Mouse (Mus musculus) left cerebral cortex, adult 8-10 months (tissue): Measurements from ENCODE around the gene Cdh16. TPM values are rescaled to one million over a fixed set of nuclear protein-coding genes. Genes with fewer than 3 reads are reported as not detected.
"Not testable (repeated sequence)": the region's sequence is repeated elsewhere in the genome, so short reads cannot be mapped to it uniquely, and the experiment has no call there.

Source experiments
- DNase-seq, 2 experiments: peaks; one replicate each; pipeline ENCODE4 v3.0.0; 2022; ENCODE audit warnings: low spot score in 2 of 2
- total RNA-seq, 4 experiments: library from RNA; stranded (reverse); gene quantifications; 2 replicates each; pipeline ENCODE4 v1.2.4; 2022

Gene Cdh16
- total RNA-seq, 4 experiments from 2014 or later = not detected

DNA sequence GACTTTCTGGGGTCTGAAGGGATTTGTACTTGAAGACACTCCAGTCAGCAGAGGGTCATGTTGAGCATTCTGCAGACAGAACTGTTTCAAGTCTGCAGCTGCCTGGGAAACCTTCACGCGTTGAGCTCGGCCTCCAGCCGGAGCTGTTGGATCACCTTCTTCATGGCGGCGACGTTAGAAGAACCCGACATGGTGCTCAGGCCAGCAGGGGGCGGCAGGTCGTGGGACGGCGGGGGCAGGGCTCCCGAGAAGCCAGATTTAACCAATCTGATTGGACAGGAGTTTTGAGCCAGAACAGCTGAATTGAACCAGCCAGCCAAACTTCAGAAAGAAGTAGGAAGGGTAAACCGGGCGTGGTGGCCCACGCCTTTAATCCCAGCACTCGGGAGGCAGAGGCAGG lies 46.6 kb downstream of the Cdh16 start:
- not testable (repeated sequence) for DNase-seq

DNA sequence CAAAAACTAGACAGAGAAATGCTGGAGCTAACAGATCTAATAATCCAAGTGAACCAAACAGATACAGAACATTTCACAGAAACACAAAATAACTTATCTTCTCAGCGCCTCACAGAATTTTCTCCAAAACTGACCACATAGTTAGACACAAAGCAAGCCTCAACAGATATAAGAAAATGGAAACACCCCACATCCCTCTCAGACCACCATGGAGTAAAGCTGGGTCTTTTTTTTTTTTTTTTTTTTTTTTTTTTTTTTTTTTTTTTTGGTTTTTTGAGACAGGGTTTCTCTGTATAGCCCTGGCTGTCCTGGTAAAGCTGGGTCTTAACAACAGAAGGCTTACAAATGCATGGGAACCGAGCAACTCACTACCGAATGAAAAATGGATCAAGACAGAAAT lies 47.4 kb downstream of the Cdh16 start:
- DNase-seq = no peak

DNA sequence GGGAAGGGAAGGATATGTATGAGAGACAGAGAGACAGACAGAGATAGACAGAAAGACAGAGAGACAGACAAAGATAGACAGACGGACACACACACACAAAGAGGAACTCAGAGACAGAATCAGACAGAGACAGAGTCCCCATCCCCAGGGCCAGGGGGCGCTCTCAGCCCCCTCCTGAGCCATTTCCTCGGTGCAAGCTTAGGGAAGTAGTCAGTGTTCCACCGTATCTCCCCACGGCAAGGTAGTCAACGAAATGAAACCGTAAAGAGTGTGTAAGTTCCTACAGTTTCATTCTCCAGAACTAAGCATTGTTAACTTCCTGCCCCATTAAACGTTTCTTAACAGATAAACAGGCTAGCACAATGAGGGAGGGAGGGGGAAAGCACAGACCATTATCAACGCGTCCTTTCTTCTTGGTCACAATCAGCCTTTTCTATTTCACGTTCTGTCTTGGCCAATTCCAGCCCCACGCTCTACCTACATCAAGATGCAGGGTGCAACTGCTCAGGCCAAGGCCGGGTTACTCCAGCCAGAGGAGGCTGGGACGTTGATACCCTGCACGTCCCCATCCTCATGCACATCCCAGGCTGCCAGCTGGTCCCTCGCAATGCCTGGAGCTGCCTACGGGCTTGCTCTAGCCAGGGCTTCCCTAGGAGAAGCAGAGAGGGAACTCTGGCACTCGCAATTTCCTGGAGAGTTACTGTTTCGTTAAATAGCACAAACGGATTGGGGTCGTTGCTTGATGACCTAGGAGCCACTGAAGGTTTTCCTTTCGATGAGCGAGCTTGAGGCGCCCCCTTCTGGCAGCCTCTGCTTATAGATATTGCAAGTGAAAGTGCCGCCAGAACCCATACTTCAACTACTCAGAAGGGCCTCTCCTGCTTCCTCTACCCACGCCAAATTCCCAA lies 53.5 kb downstream of the Cdh16 start:
- peak; percentile 45 to 67 for DNase-seq

DNA sequence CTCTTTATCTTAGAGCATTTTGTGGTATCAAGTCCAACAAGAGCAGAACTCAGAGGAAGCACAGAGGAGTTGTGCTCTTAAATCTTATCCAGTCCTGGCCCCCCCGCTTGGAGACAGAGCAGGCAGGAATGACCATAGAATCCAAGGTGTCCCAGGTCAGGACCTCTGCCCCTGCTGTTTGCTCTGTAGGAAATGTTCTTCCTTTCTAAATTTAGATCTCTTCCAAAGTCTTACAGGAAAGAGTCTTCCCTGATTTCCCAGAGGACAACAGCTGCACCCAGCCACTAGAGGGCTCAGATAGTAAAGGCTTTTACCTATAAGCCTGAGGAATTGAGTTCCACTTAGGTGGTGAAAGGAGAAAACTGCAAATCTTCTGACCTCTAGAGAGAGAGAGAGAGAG lies 54.6 kb downstream of the Cdh16 start:
- DNase-seq = no peak

DNA sequence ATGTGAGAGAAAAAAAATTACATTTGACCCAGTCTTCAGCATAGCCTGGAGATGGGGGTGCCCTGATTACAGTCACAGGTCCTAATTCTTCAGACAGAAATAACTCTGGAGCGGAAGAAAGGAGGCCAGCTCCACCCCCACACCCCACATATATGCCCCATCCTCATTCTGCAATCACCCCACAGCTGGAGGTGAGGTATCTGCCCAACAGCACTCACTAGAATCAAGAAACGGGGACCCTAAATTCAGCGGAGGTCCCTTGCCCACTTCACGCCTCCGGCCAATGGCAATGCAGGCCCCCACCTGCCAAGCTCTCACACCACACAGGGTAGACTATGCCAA lies 58.8 kb downstream of the Cdh16 start:
- DNase-seq = no peak

DNA sequence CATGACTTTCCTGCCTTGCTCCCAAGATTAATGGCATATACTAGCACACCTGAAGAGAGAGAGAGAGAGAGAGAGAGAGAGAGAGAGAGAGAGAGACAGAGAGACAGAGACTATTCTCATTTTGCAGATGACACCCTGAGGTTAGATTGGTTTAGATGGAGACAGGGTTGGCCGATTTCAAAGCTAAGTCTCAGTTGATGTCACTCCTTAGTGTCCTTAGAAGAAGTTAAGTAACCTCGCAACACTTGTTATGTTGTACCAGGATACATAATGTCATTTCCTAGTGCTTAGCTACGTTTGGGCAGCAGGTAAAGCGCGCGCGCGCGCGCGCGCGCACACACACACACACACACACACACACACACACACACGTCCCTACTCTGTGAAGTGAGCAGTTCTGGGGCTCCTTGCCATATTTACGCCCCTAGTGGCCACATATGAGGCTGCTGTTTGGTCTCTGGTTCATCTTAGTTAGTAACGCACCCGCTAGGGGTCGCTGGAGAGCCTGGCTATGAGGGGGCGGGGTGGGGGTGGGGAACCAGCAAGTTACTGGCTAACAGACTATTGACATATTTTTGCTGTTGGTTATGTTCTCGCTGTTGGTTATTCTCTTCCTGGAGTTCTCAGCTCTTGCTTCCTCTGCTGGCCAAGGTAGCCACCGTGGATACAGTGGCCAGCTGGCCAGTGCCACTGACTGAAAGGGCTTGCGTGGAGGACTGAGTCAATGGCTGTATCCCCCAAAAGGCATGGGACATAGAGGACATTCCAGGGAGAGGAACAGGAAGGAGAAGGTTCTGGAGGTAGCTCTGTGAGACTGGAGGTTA lies 59.4 kb downstream of the Cdh16 start:
- DNase-seq = peak; percentile 40 to 65

DNA sequence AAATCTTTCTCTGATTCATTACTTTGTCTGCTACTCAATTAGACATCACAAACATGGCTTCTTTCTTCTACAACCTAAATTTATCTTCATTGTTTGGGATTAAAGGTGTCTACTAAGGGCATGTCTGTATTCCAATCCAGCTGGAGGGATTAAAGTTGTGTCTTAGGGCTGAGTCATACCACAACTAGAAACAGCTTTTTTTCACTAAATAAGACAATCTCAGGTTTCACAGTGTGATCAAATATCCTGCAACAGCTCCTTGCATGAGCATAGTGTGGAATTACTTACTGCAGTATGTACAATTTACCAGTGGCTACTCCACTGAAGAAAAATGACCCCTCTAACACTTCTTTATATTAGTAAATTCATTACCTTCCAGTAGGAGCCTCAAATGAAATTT lies 63.5 kb downstream of the Cdh16 start:
- DNase-seq = no peak

DNA sequence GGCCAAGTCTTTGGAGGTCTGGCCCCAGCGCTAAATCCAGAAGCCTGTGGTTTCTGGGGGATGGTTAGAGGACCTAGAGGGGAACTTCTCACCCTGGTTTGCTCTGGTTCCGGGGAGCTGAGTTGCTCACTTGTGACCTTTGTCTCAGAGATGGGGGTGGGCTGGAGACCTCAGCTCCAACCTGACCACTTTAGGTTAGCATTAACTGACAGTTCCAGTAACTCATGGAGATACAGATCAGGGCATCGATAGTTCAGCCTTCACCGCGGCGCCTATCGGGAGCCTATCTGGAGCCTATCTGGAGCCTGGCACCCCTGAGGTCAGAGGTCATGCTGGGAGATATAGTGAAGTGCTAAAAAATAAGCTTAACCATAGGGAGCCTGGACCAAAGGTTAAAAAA lies 67.0 kb downstream of the Cdh16 start:
- DNase-seq = no peak

DNA sequence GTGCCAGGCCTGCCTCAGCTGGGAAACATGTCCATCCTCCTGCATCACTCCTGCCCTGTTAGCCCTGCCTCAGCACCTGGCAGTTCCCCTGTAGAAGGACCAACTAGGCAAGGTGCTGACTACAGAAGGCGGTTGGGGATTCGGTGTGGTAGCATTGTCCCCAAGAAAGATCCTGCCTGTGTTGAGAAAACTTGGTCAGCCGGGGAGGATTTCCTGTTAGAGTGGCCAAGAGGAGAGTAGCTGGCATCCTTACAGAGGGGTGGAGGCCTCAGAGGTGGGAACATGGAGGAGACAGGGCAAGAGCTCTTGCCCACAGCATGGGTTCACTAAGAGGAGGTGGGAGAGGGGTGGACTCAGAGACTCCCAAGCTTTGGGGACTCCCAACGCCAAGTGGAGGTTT lies 69.0 kb downstream of the Cdh16 start:
- no peak for DNase-seq

Other genes with a start within 250 kb of the Cdh16 start
- gene Cmtm4, start 228.6 kb downstream of the Cdh16 start, total RNA-seq = 10 to 100 TPM; 73.0 to 80.9 (median 75.9) TPM
- gene Dync1li2, start 181.3 kb downstream of the Cdh16 start, total RNA-seq = 100 to 1,000 TPM; 254 to 332 (median 270) TPM
- gene Terb1, start 114.5 kb downstream of the Cdh16 start, total RNA-seq = 1 to 10 TPM; 1.8 to 2.4 (median 2.1) TPM
- 10 to 100 TPM; 48.5 to 59.2 (median 55.1) TPM for gene Nae1, start 89.8 kb downstream of the Cdh16 start, total RNA-seq
- 10 to 100 TPM; 22.8 to 28.3 (median 26.8) TPM for gene Car7, start 89.7 kb downstream of the Cdh16 start, total RNA-seq
- gene Pdp2, start 32.9 kb downstream of the Cdh16 start, total RNA-seq = 10 to 100 TPM in 3 of 4 experiments, 1 to 10 TPM in 1; 9.0 to 11.6 (median 10.4) TPM
- gene Rrad, start 6.9 kb upstream of the Cdh16 start, total RNA-seq = 1 to 10 TPM; 2.0 to 3.3 (median 2.5) TPM
- 10 to 100 TPM; 28.4 to 34.8 (median 31.5) TPM for gene Ciao2b, start 17.6 kb upstream of the Cdh16 start, total RNA-seq
- not detected for gene Ces2a, start 109.6 kb upstream of the Cdh16 start, total RNA-seq
- under 1 TPM in 3 of 4 experiments, not detected in 1; 0.14 to 0.19 (median 0.18) TPM for gene Ces2b, start 207.2 kb upstream of the Cdh16 start, total RNA-seq
- gene Ces2c, start 222.7 kb upstream of the Cdh16 start, total RNA-seq = not detected